Mouse (Mus musculus): ENCODE measurements around the gene Gstt3.

DNA sequence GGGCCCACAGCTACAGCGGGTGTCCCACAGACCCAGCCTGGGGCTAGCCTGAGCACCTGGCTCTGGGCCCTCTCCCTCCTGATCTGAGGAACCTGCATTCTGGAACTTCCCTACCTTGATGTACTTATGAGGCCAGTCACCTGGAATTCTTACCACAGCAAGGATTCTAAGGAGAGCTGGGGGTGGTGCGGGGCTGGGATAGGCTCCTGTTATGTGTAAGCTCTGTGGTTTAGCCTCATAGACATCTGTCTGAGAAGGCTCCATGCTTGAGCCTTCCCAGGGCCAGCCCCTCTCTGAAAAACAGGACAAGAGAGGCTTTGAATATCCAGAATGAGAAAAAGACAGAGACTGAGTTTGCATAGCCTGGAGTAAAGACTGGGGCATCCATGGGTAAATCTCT, 41.2 kb upstream of the Gstt3 start, which contains the start of gene Gstt4:
- TF ChIP-seq CTCF (IDR thresholded peaks at IDR 0.05; ENCODE audit: control insufficient read depth, insufficient read depth, insufficient replicate concordance, low read depth, low read length) (no peak), POLR2A (IDR thresholded peaks at IDR 0.05; ENCODE audit: control insufficient read depth, low read depth, low read length) (peak; percentile 34; the same call in 1 of the 2 replicates)
